Mouse (Mus musculus) hindbrain, embryonic 16.5 days (tissue): Measurements from ENCODE around the gene Nagk. TPM values are rescaled to one million over a fixed set of nuclear protein-coding genes. Genes with fewer than 3 reads are reported as not detected.
"Not testable (repeated sequence)": the region's sequence is repeated elsewhere in the genome, so short reads cannot be mapped to it uniquely, and the experiment has no call there.

ENCODE experiments used
- ATAC-seq: fragments of 200-750 bp; cut with Nextera tagmentation; 2 replicates; pipeline ENCODE4 v1.8.0; 2017; ENCODE audit warnings: moderate TSS enrichment, moderate library complexity
- H3K27ac ChIP-seq: fragments of 300-500 bp; sonication (generic); 2 replicates; pipeline ENCODE4 v1.5.1; 2014; ENCODE audit warnings: low read depth, mild to moderate bottlenecking, control low read depth, low read length, moderate library complexity
- H3K27me3 ChIP-seq: fragments of 300-500 bp; sonication (generic); replicated peaks from 2 replicates; pipeline ENCODE4 v1.6.1; 2014; ENCODE audit warnings: low read length; ENCODE audit not compliant: control insufficient read depth, insufficient read depth
- H3K36me3 ChIP-seq: fragments of 300-500 bp; sonication (generic); 2 replicates; pipeline ENCODE4 v1.6.1; 2014; ENCODE audit warnings: mild to moderate bottlenecking, low read length, moderate library complexity, mixed read lengths; ENCODE audit not compliant: control insufficient read depth, insufficient read depth
- H3K4me1 ChIP-seq: fragments of 300-500 bp; sonication (generic); 2 replicates; pipeline ENCODE4 v1.6.1; 2014; ENCODE audit warnings: low read depth, low read length; ENCODE audit not compliant: control insufficient read depth, insufficient read depth
- H3K4me2 ChIP-seq: fragments of 300-500 bp; sonication (generic); 2 replicates; pipeline ENCODE4 v1.6.1; 2014; ENCODE audit warnings: mild to moderate bottlenecking, low read length, control low read depth, moderate library complexity
- H3K4me3 ChIP-seq: fragments of 300-500 bp; sonication (generic); 2 replicates; pipeline ENCODE4 v1.5.1; 2014; ENCODE audit warnings: mild to moderate bottlenecking, low read length, control low read depth, moderate library complexity
- H3K9ac ChIP-seq: fragments of 300-500 bp; sonication (generic); 2 replicates; pipeline ENCODE4 v1.6.1; 2014; ENCODE audit warnings: low read depth, mild to moderate bottlenecking, control low read depth, low read length, moderate library complexity
- H3K9me3 ChIP-seq: fragments of 300-500 bp; sonication (generic); 2 replicates; pipeline ENCODE4 v1.6.1; 2014; ENCODE audit warnings: mild to moderate bottlenecking, low read length, moderate library complexity; ENCODE audit not compliant: control insufficient read depth
- WGBS: fragments of 180-500 bp; shearing (Covaris S2); extraction: QIAGEN DNeasy Blood & Tissue Kit; methylation state at CpG from one replicate; pipeline ENCODE4 v1.1.7; 2014; 5-methylcytosine and 5-hydroxymethylcytosine counted together
- polyA plus RNA-seq: library from polyadenylated mRNA; unstranded; fragments of >200 nt; fragmentation: Nextera tagmentation; extraction: Ambion mirVana; gene quantifications from 2 replicates; pipeline ENCODE4 v1.2.1, GENCODE M21; 2015

Nagk gene
- polyA plus RNA-seq, 1 experiment from 2014 or later = 123 TPM

- Histone ChIP-seq H3K4me3 (peak within 1 kb of the TSS; percentile 80), H3K4me2 (peak within 1 kb of the TSS; percentile 90), H3K36me3 (no peaks in the 10 kb centered on the region), H3K9ac (peak within 1 kb of the TSS; percentile 84), H3K27ac (peak within 1 kb of the TSS; percentile 86), H3K4me1 (peaks cover 8% of the 10 kb centered on the region; the same call in 1 of the 2 replicates), H3K27me3 (no peaks in the 10 kb centered on the region), H3K9me3 (no peaks in the 10 kb centered on the region)
- ATAC-seq = peak; percentile 99
- WGBS = under 1% methylated on average over 36 of the region's 37 CpGs
Measured at GRCm38 (mm10) chr6:83831606-83832123, 36.9 kb downstream of the Nagk start, which contains the start of gene Paip2b. Gene Paip2b (minus strand): TSS chr6:83831741.

GRCm38 (mm10) chr6:83832393-83832792, 37.6 kb downstream of the Nagk start:
- WGBS = 67% methylated on average over 1 of the region's 1 CpGs
- not testable (repeated sequence) for H3K27me3 ChIP-seq, H3K9ac ChIP-seq, H3K9me3 ChIP-seq, H3K36me3 ChIP-seq, ATAC-seq, H3K4me1 ChIP-seq
- peak overlapping the region; percentile 35 for H3K4me3 ChIP-seq
- H3K4me2 ChIP-seq = peak overlapping the region; percentile 60
- H3K27ac ChIP-seq = peak overlapping the region; percentile 4

GRCm38 (mm10) chr6:83836826-83837225, 42.0 kb downstream of the Nagk start:
- 75% methylated on average over 2 of the region's 2 CpGs for WGBS
- no peak for ATAC-seq
- no peaks in the 10 kb centered on the region for H3K36me3 ChIP-seq
- H3K9ac ChIP-seq = no peak overlapping the region
- H3K4me3 ChIP-seq = no peak overlapping the region
- H3K9me3 ChIP-seq = no peaks in the 10 kb centered on the region
- H3K27ac ChIP-seq = no peak overlapping the region
- 0 out of 2 replicates have a peak, but pooled peaks cover 3% of the 10 kb centered on the region for H3K4me1 ChIP-seq
- H3K4me2 ChIP-seq = no peak overlapping the region
- H3K27me3 ChIP-seq = no peaks in the 10 kb centered on the region

- H3K4me1 ChIP-seq = no peaks in the 10 kb centered on the region
- H3K36me3 ChIP-seq = no peaks in the 10 kb centered on the region
- WGBS = 92% methylated on average over 2 of the region's 2 CpGs
- H3K4me2 ChIP-seq = no peak overlapping the region
- H3K27me3 ChIP-seq = no peaks in the 10 kb centered on the region
- no peak overlapping the region for H3K4me3 ChIP-seq
- no peak overlapping the region for H3K9ac ChIP-seq
- ATAC-seq = no peak
- no peaks in the 10 kb centered on the region for H3K9me3 ChIP-seq
- H3K27ac ChIP-seq = no peak overlapping the region
Measured at GRCm38 (mm10) chr6:83838046-83838445, 43.3 kb downstream of the Nagk start.

- Histone ChIP-seq H3K27ac (no peak overlapping the region), H3K4me2 (no peak overlapping the region), H3K4me3 (no peak overlapping the region), H3K27me3 (no peaks in the 10 kb centered on the region), H3K9me3 (no peaks in the 10 kb centered on the region), H3K36me3 (no peaks in the 10 kb centered on the region), H3K9ac (no peak overlapping the region), H3K4me1 (no peaks in the 10 kb centered on the region)
- WGBS = 92% methylated on average over 6 of the region's 6 CpGs
- ATAC-seq = no peak
Measured at GRCm38 (mm10) chr6:83840086-83840485, 45.3 kb downstream of the Nagk start.

- no peak overlapping the region for H3K4me3 ChIP-seq
- H3K4me2 ChIP-seq = no peak overlapping the region
- H3K36me3 ChIP-seq = no peaks in the 10 kb centered on the region
- no peak for ATAC-seq
- WGBS = 91% methylated on average over 10 of the region's 10 CpGs
- H3K27ac ChIP-seq = no peak overlapping the region
- no peaks in the 10 kb centered on the region for H3K4me1 ChIP-seq
- no peaks in the 10 kb centered on the region for H3K9me3 ChIP-seq
- no peaks in the 10 kb centered on the region for H3K27me3 ChIP-seq
- no peak overlapping the region for H3K9ac ChIP-seq
Measured at GRCm38 (mm10) chr6:83844913-83845312, 50.1 kb downstream of the Nagk start.

- no peak overlapping the region for H3K9ac ChIP-seq
- ATAC-seq = no peak
- 85% methylated on average over 2 of the region's 2 CpGs for WGBS
- no peaks in the 10 kb centered on the region for H3K27me3 ChIP-seq
- no peak overlapping the region for H3K4me2 ChIP-seq
- no peaks in the 10 kb centered on the region for H3K9me3 ChIP-seq
- no peaks in the 10 kb centered on the region for H3K4me1 ChIP-seq
- no peaks in the 10 kb centered on the region for H3K36me3 ChIP-seq
- H3K4me3 ChIP-seq = no peak overlapping the region
- no peak overlapping the region for H3K27ac ChIP-seq
Measured at GRCm38 (mm10) chr6:83846141-83846540, 51.4 kb downstream of the Nagk start.

- no peak for ATAC-seq
- no peak overlapping the region for H3K9ac ChIP-seq
- no peaks in the 10 kb centered on the region for H3K36me3 ChIP-seq
- 86% methylated on average over 2 of the region's 2 CpGs for WGBS
- H3K9me3 ChIP-seq = no peaks in the 10 kb centered on the region
- H3K4me2 ChIP-seq = no peak overlapping the region
- no peak overlapping the region for H3K27ac ChIP-seq
- H3K27me3 ChIP-seq = no peaks in the 10 kb centered on the region
- no peaks in the 10 kb centered on the region for H3K4me1 ChIP-seq
- H3K4me3 ChIP-seq = no peak overlapping the region
Measured at GRCm38 (mm10) chr6:83849446-83849845, 54.7 kb downstream of the Nagk start.
